Mouse (Mus musculus) left cerebral cortex, postnatal 14 days (tissue): ENCODE measurements around the gene Fam69a. TPM values are rescaled to one million over a fixed set of nuclear protein-coding genes. Genes with fewer than 3 reads are reported as not detected.
A peak's percentile ranks its signal among the peaks of the same experiment; 100 is the strongest.
"Not testable (repeated sequence)": the region's sequence is repeated elsewhere in the genome, so short reads cannot be mapped to it uniquely, and the experiment has no call there.

ENCODE experiments used
- DNase-seq, 2 experiments: peaks; one replicate each; pipeline ENCODE4 v3.0.0; 2021 to 2022; ENCODE audit warnings: low spot score in 2 of 2, mixed read lengths in 1 of 2
- intact Hi-C: fragments of 180-260 bp; cut with DNase I; formaldehyde crosslinking; loops from one replicate; pipeline ENCODE4 v1.15.1; 2025
- long read RNA-seq, 2 experiments: library from polyadenylated mRNA; stranded (forward); transcript quantifications; one replicate each; pipeline ENCODE4 v2.0.0; 2021
- total RNA-seq, 2 experiments: library from RNA; stranded (reverse); gene quantifications; 2 replicates each; pipeline ENCODE4 v1.2.3; 2021

The Fam69a gene
- total RNA-seq = 10 to 100 TPM; 42.3 to 47.3 TPM
- long read RNA-seq, experiment 1, transcript Fam69a-201 (5 exons, 2,721 nt) = major isoform, 89 of 98 reads
- long read RNA-seq, experiment 1, partial matches to known transcripts = 0 of 98 reads
- long read RNA-seq, experiment 1, other reads (novel, unspliced or antisense) = 7 of 98 reads
- long read RNA-seq, experiment 2, transcript Fam69a-201 (5 exons, 2,721 nt) = major isoform, 69 of 74 reads
- long read RNA-seq, experiment 2, partial matches to known transcripts = 1 of 74 reads
- long read RNA-seq, experiment 2, other reads (novel, unspliced or antisense) = 4 of 74 reads

DNA sequence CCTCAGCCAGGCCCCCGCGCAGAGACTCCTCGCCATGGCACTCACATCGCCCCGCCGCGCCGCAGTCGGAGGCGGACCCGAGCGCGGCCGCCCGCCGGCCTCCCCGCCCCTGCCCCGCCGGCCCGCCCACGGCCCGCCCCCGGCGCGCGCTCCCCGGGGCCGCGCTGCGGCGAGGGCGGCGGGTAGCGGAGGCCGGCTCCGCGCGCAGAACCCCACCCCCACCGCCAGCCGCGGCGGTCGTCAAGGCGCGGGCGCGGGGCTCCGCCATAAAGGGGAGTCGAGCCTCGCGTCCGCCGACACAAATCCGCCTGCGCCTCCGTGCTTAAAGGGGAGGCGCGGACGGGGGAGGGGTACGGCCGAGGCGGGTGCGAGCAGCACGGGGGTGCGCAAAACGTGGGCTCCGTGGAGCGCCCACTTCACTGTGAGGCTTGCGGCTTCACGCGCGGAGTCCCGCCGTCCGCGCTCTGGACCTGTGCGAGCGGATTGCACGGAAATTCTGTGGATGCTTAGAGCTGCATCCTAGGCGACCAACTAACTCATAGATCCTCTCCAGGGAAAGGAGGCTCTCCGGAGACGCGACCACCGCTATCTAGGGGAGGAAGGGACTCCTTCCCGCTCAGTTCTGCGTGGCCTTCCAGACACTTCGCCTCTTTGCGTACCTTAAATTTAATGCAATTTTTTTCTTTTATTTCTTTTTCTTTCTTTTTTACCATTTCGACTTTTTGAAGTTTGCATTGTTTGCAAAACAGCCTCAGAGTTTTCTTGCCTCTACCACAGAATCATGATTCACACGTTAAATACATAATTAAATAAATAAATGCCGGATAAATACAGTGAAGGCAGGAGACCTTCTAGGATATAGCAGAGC, at the start of gene Fam69a:
TSS of gene Fam69a (minus strand) at position 119 of the 868 bp plus-strand sequence.
- intact Hi-C loops = loop anchor here (2.0 kb wide), 1 partner anchor 66 kb away; no protein-coding TSS in a partner anchor
- DNase-seq = peak; percentile 86 to 88

GRCm38 (mm10) chr5:108035523-108035922, 48.6 kb upstream of the Fam69a start:
- intact Hi-C loops = loop anchor here (10.0 kb wide), 1 partner anchor 129 kb away; no protein-coding TSS in a partner anchor
- DNase-seq = no peak

DNA sequence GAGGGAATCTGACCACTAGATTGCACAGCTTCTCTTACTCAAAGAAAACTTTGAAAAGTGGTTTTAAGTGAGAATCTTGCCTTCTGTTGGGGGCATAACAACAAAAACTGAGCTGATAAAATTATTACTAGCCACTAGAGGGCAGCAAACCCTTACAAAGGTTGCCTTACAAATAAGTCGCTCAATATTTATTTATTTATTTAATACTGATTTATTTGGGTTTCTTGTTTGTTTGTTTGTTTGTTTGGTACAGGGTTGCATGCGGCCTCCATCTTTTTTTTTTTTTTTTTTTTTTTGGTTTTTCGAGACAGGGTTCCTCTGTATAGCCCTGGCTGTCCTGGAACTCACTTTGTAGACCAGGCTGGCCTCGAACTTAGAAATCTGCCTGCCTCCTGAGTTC, 47.3 kb upstream of the Fam69a start:
- intact Hi-C loops = loop anchor here (10.0 kb wide), 1 partner anchor 131 kb away; no protein-coding TSS in a partner anchor
- peak; percentile 62 to 69 for DNase-seq

- intact Hi-C loops = loop anchor here (10.0 kb wide), 1 partner anchor 134 kb away; no protein-coding TSS in a partner anchor
- DNase-seq = no peak
Observed at GRCm38 (mm10) chr5:108031267-108031666, 44.4 kb upstream of the Fam69a start.

DNA sequence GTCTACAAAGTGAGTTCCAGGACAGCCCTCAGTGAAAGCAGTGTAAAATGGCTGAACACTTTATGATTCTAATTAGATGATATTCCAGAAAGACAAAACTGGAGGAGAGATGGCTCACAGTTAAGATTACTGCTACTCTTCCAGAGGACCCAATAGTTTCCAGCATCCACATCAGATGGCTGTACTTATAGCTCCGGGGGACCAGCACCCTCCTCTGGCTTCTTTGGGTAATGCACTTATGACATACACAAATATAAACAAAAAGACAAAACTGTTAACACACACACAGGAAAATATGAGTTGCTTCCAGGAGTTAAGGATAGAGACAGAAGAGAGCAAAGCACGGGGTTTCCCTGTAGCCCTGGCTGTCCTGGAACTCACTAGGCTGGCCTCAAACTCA, 43.1 kb upstream of the Fam69a start:
- intact Hi-C loops = loop anchor here (10.0 kb wide), 1 partner anchor 135 kb away; no protein-coding TSS in a partner anchor
- DNase-seq = peak in 1 of 2 experiments; percentile 17

DNA sequence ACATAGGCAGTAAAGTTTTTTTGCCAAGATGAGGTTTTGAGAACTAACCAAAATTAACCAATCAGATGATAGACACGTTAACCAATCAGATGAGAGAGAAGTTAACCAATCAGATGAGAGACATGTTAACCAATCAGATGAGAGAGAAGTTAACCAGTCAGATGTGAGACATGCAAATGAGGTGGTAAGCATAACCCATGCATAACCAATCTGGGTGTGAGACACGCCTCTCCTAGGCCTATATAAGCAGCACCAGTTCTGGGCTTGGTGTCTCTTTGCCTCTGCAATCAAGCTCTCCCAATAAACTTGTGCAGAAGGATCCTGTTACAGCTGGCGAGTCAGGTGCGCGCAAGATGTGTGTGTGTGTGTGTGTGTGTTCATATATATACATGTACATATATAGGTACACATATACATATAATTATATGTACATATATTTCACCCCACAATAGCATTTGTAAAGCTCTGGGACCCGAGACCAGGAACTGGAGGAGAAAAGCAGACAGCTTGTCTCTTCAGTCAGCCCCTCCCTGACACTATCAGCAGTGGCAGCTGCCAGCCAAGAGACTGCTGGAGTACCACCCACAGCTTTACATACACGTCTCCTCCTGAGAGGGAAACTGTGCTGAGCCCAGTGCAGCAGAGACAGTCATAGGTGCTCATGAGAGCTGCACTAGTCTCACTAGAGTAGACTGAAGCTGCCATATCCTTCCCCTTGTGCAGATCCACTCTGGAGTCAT, 42.1 kb upstream of the Fam69a start:
- peak; percentile 9 to 40 for DNase-seq
- intact Hi-C loops = not testable (repeated sequence)

DNA sequence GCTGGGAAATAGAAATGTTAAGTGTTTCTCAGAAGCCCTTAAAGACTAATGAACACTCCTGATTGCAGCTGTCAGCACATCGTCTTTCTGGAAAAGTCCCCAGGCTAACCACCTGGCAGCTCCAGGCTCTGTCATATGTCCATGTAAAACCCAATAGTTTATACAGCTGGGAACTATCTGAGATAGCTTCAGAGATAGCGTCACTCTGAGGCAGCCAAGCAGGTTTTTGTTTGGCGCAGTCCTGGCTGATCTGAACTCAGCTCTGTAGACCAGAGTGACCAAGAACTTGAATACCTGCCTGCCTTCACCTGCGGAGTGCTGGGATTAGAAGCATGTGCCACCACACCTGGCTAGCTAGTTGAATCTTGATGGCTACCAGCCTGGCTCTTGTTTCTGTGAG, 41.3 kb upstream of the Fam69a start:
- intact Hi-C loops = no loop called here
- DNase-seq = no peak

DNA sequence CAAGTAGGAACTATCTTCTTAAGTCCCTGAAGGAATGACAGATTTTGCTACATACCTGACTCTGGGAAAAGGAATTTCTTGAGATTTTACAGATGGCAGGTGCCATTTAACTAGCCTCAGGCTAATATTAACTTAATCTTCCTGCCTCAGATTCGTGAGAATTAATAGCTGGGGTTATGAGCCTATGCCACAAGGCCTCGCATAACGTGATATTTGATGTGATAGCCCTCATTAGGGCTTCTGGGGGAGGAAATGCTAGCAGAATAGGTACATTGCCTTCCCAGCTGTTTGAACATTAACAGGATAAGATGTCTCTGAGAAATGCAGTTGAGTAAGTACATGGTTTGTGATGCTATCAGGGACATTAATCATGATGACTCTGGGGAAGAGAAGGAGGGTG, 34.5 kb upstream of the Fam69a start:
- intact Hi-C loops = no loop called here

GRCm38 (mm10) chr5:108019367-108019766, 32.5 kb upstream of the Fam69a start:
- no peak for DNase-seq
- intact Hi-C loops = no loop called here

More for the DNA sequence above, 34.5 kb upstream of the Fam69a start:
- no peak for DNase-seq

- intact Hi-C loops = no loop called here
- no peak for DNase-seq
Observed at GRCm38 (mm10) chr5:108017232-108017631, 30.3 kb upstream of the Fam69a start.

DNA sequence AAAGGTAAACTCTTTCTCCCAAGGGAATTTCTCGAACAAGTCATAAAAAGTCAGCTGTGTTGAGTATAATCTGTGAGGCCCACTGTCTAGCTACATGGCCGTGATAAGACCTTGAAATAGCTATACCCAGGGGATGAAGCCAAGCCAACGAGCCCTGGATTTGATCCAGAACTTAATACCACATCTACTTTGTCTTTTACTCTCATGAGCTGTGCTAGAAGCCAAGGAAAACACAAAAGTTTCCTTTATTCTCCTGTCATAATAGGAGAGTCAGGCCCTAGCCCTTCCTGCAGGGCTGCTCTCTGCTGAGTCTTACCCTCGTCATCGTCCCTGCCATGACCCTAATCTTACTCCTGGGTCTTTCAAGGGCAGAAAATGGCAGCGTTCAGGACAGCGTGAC, 28.5 kb upstream of the Fam69a start:
- DNase-seq = no peak
- intact Hi-C loops = no loop called here

DNA sequence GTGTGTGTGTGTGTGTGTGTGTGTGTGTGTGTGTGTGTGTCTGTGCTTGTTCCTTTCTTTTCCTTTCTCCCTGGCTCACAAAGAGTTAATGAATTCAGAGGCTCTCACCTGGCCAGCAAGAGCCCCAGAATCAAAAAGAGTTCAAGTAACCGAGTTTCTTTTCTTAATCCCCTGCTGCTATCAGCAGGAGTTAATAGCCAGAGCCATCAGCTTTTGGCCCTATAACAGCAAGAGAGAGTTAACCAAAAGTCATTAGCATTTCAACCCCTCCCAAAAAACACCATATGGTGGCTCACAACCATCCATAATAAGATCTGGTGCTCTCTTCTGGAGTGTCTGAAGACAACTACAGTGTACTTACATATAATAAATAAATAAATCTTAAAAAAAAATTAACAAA, 27.3 kb upstream of the Fam69a start:
- intact Hi-C loops = no loop called here
- no peak for DNase-seq

DNA sequence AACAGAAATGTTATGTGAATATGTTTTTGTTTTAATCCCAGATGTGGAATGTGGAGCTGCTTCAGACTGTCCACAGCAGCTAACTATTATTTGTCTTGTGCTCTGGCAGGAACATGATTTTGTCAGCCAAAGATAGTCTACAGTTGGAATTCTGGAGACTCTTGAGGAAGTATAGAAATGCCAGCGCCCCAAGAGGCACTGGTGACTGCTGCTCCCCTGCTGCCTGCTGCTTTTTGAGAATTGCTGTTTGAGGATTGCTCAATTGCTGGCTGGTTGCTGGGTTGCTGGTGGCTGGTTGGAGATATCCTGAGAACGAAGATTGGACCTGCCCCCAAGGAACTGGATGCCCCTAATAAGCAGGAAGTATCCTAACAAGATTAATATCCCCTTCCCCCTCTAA, 22.8 kb upstream of the Fam69a start:
- intact Hi-C loops = no loop called here
- no peak for DNase-seq

DNA sequence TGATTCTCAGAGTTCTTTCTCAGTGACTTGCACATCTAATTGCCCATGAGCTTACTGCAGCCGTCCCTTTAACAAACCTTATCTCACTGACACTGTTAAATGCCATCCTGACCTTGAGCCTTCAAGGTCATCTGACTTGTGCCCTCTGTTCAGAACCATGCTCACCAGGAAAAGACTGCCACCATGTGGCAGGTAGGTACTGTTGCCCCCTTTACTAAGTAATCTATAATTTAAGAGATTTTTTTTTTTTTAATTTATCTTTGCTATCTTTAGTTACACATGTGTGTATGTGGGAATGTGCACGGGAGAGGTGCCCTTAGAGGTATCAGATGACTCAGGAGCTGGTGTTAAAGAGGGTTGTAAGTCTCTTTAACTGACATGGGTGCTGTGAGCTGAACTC, 18.2 kb upstream of the Fam69a start:
- DNase-seq = no peak
- intact Hi-C loops = no loop called here

- DNase-seq = no peak
- intact Hi-C loops = no loop called here
Observed at GRCm38 (mm10) chr5:108002734-108003133, 15.8 kb upstream of the Fam69a start.

DNA sequence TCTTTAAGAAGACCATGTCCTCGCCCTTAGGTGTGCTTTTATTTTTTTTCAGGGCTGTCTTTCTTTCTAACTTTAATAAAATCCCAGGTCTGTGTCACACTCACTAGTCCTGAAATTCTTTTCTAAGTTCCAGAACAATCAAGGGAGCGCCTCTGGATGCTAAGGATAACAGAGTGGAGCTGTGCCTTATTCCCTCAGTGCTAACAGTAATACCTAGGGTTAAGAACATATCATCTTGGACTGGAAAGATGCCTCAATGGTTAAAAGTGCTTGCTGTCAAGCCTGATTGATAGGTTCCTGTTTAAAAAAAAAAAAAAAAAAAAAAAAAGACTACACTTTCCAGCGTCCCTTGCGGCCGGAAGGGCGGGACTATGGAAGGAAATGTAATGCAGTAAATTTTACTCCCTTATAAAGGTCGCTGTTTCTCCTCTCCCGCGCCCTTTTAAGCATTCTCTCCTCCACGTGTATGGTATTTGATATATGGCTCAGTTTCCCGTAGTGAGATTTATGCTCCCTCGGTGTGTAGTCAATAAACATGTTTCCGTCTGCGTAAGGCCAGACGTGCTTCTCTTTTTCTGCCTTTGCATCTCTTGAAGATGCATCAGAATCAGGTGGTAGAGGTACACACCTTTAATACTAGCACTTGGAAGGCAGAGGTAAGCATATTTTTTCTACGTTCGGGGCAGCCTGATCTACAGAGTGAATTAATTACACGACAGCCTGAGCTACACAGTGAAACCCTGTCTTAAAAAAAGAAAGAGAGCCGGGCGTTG, 14.1 kb upstream of the Fam69a start:
- DNase-seq = peak; percentile 42 to 51
- intact Hi-C loops = no loop called here

DNA sequence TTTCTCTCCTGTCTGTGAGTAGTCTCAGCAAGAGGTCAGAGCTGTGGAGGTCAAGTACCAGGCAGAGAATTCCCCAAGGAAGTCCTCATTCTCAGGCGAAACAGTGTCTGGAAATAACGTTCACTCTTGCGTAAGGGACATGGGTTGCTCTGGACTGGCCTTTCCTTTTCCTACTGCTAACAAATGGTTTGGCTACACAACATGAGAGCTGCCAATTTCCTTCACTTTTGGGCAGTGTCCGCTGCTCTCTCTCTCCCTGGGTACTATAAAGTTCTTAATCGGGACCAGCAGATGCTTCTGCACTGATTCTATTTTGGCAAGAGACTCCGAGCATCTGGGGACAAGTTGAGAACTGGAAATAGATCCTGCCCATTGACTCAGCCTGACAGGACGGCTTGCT, 10.8 kb upstream of the Fam69a start:
- DNase-seq = no peak
- intact Hi-C loops = no loop called here

GRCm38 (mm10) chr5:107995936-107996335, 9.1 kb upstream of the Fam69a start:
- DNase-seq = no peak
- intact Hi-C loops = no loop called here

GRCm38 (mm10) chr5:107987835-107988251, 958 bp upstream of the Fam69a start:
- intact Hi-C loops = loop anchor here (2.0 kb wide), 1 partner anchor 67 kb away; no protein-coding TSS in a partner anchor
- no peak for DNase-seq
